Mouse (Mus musculus) midbrain, embryonic 13.5 days (tissue): Measurements from ENCODE around the gene Rrad. TPM values are rescaled to one million over a fixed set of nuclear protein-coding genes. Genes with fewer than 3 reads are reported as not detected.

Experiments
- ATAC-seq: fragments of 200-750 bp; cut with Nextera tagmentation; 2 replicates; pipeline ENCODE4 v1.8.0; 2017; ENCODE audit warnings: mild to moderate bottlenecking, moderate TSS enrichment, moderate library complexity
- H3K27ac ChIP-seq: fragments of 300-500 bp; sonication (generic); 2 replicates; pipeline ENCODE4 v1.5.1; 2015; ENCODE audit warnings: inconsistent platforms, mild to moderate bottlenecking, moderate library complexity
- H3K27me3 ChIP-seq: fragments of 300-500 bp; sonication (generic); 2 replicates; pipeline ENCODE4 v1.6.1; 2015; ENCODE audit warnings: mild to moderate bottlenecking, inconsistent platforms
- H3K36me3 ChIP-seq: fragments of 300-500 bp; sonication (generic); 2 replicates; pipeline ENCODE4 v1.6.1; 2015; ENCODE audit warnings: mild to moderate bottlenecking, inconsistent platforms
- H3K4me1 ChIP-seq: fragments of 300-500 bp; sonication (generic); replicated peaks from 2 replicates; pipeline ENCODE4 v1.6.1; 2015; ENCODE audit warnings: inconsistent platforms
- H3K4me2 ChIP-seq: fragments of 300-500 bp; sonication (generic); replicated peaks from 2 replicates; pipeline ENCODE4 v1.6.1; 2015; ENCODE audit warnings: moderate library complexity, mild to moderate bottlenecking, inconsistent platforms
- H3K4me3 ChIP-seq: fragments of 300-500 bp; sonication (generic); replicated peaks from 2 replicates; pipeline ENCODE4 v1.5.1; 2015; ENCODE audit warnings: mild to moderate bottlenecking, inconsistent platforms
- H3K9ac ChIP-seq: fragments of 300-500 bp; sonication (generic); replicated peaks from 2 replicates; pipeline ENCODE4 v1.6.1; 2015; ENCODE audit warnings: mild to moderate bottlenecking, inconsistent platforms
- H3K9me3 ChIP-seq: fragments of 300-500 bp; sonication (generic); 2 replicates; pipeline ENCODE4 v1.6.1; 2016; ENCODE audit warnings: mild to moderate bottlenecking, inconsistent platforms
- WGBS: fragments of 180-500 bp; shearing (Covaris S2); methylation state at CpG from one replicate; pipeline ENCODE4 v1.1.7; 2015; 5-methylcytosine and 5-hydroxymethylcytosine counted together
- polyA plus RNA-seq: library from polyadenylated mRNA; unstranded; fragments of >200 nt; fragmentation: Nextera tagmentation; extraction: Ambion mirVana; gene quantifications from 2 replicates; pipeline ENCODE4 v1.2.1, GENCODE M21; 2015

Rrad gene
- polyA plus RNA-seq, 1 experiment from 2014 or later = 3.3 TPM

GRCm38 (mm10) chr8:104593536-104594325 lies 37.4 kb downstream of the Rrad start:
- no peaks in the 10 kb centered on the region for H3K9me3 ChIP-seq
- no peaks in the 10 kb centered on the region for H3K27me3 ChIP-seq
- no peak for ATAC-seq
- no peak overlapping the region for H3K4me3 ChIP-seq
- H3K4me1 ChIP-seq = peaks cover 12% of the 10 kb centered on the region
- 96% methylated on average over 31 of the region's 31 CpGs for WGBS
- peaks cover 42% of the 10 kb centered on the region for H3K36me3 ChIP-seq
- no peak overlapping the region for H3K4me2 ChIP-seq
- no peak overlapping the region for H3K27ac ChIP-seq
- no peak overlapping the region for H3K9ac ChIP-seq

- ATAC-seq = no peak
- no peaks in the 10 kb centered on the region for H3K9me3 ChIP-seq
- 68% methylated on average over 6 of the region's 6 CpGs for WGBS
- no peak overlapping the region for H3K27ac ChIP-seq
- H3K36me3 ChIP-seq = peaks cover 38% of the 10 kb centered on the region
- H3K4me2 ChIP-seq = peak overlapping the region; percentile 80
- H3K9ac ChIP-seq = no peak overlapping the region
- peaks cover 12% of the 10 kb centered on the region for H3K4me1 ChIP-seq
- no peaks in the 10 kb centered on the region for H3K27me3 ChIP-seq
- no peak overlapping the region for H3K4me3 ChIP-seq
Measured at GRCm38 (mm10) chr8:104592566-104592965, 38.6 kb downstream of the Rrad start.

GRCm38 (mm10) chr8:104591856-104592255 lies 39.3 kb downstream of the Rrad start:
- H3K9ac ChIP-seq = peak overlapping the region; percentile 81
- H3K4me1 ChIP-seq = peaks cover 12% of the 10 kb centered on the region
- H3K9me3 ChIP-seq = no peaks in the 10 kb centered on the region
- H3K36me3 ChIP-seq = peaks cover 32% of the 10 kb centered on the region
- no peak; the same call in 1 of the 2 replicates for ATAC-seq
- 3% methylated on average over 9 of the region's 9 CpGs for WGBS
- peak overlapping the region; percentile 80 for H3K4me2 ChIP-seq
- H3K4me3 ChIP-seq = peak overlapping the region; percentile 72
- H3K27me3 ChIP-seq = no peaks in the 10 kb centered on the region
- no peak overlapping the region for H3K27ac ChIP-seq

DNA sequence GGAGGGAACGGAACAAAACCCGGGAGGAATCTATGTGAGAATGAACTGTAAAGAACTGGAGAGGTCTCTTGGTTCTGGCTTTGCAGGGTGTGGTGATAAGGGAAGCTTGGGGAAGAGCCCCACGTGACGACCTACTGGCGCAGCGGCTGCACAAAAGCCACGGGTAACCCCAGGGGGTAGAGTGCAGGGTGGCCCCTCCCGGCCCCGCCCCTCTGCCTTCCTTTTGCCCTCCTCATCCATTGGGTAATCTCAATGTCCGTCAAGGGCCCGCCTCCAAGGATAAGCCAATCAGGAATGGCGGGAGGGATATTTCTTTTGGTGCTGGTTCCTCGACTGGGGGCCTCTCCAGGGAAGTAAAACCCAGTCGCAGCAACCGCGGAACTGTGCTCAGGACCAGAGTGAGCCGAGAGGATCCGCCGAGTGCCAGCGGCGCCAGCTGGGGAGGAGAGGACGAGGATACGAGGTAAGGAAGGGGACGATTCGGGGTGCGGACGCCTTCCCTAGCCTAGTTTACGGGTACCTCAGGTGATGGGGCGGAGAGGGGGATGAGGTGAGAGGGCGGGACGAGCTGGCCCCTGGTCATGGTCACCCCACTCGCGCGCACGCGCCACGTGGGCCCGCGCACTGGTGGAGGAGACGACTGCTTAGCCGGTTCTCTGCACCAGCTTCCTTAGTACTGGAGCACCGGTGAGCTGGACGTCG lies 39.8 kb downstream of the Rrad start, which contains the start of gene Pdp2:
TSS of gene Pdp2 (plus strand) at position 319 of the 702 bp plus-strand sequence.
- peak; percentile 98 for ATAC-seq
- peak within 1 kb of the TSS; percentile 81 for H3K9ac ChIP-seq
- peaks cover 27% of the 10 kb centered on the region for H3K36me3 ChIP-seq
- H3K4me1 ChIP-seq = peaks cover 12% of the 10 kb centered on the region
- H3K9me3 ChIP-seq = no peaks in the 10 kb centered on the region
- 1% methylated on average over 44 of the region's 44 CpGs for WGBS
- H3K27ac ChIP-seq = peak within 1 kb of the TSS; percentile 84
- peak within 1 kb of the TSS; percentile 80 for H3K4me2 ChIP-seq
- peak within 1 kb of the TSS; percentile 72 for H3K4me3 ChIP-seq
- no peaks in the 10 kb centered on the region for H3K27me3 ChIP-seq

- no peak for ATAC-seq
- Histone ChIP-seq H3K4me1 (peaks cover 12% of the 10 kb centered on the region), H3K4me2 (no peak overlapping the region), H3K4me3 (no peak overlapping the region), H3K9me3 (no peaks in the 10 kb centered on the region), H3K36me3 (peaks cover 18% of the 10 kb centered on the region), H3K9ac (no peak overlapping the region), H3K27ac (no peak overlapping the region), H3K27me3 (no peaks in the 10 kb centered on the region)
- 92% methylated on average over 3 of the region's 3 CpGs for WGBS
Measured at GRCm38 (mm10) chr8:104590284-104590683, 40.8 kb downstream of the Rrad start.

DNA sequence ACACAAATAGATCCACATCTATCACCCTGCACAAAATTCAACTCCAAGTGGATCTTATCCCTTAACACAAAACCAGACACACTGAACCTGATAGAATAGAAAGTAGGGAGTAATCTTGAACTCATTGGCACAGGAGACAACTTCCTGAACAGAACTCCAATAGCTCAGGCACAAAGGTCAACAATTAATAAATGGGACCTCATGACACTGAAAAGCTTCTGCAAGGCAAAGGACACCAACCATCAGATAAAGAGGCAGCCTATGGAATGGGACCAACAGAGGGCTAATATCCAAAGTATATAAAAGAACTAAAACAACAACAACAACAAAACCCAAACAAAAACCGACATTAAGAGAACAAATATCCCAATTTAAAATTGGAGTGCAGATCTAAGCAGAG lies 46.6 kb downstream of the Rrad start:
- Histone ChIP-seq H3K4me1 (no peaks in the 10 kb centered on the region), H3K27ac (no peak overlapping the region), H3K36me3 (no peaks in the 10 kb centered on the region), H3K27me3 (no peaks in the 10 kb centered on the region), H3K4me3 (no peak overlapping the region), H3K9ac (no peak overlapping the region), H3K9me3 (peaks cover 9% of the 10 kb centered on the region), H3K4me2 (no peak overlapping the region)
- no peak for ATAC-seq
- WGBS = 71% methylated on average over 1 of the region's 1 CpGs

Other genes with a start within 250 kb of the Rrad start
- 1.8 TPM in 2 replicates for gene Cmtm4, start 235.5 kb downstream of the Rrad start, polyA plus RNA-seq
- 120 and 124 TPM in 2 replicates for gene Dync1li2, start 188.3 kb downstream of the Rrad start, polyA plus RNA-seq
- 0.18 and 0.27 TPM in 2 replicates for gene Terb1, start 121.4 kb downstream of the Rrad start, polyA plus RNA-seq
- 107 and 117 TPM in 2 replicates for gene Nae1, start 96.7 kb downstream of the Rrad start, polyA plus RNA-seq
- gene Car7, start 96.6 kb downstream of the Rrad start, polyA plus RNA-seq = 1.7 and 2.2 TPM in 2 replicates
- gene Pdp2, start 39.9 kb downstream of the Rrad start, polyA plus RNA-seq = 17.4 and 19.8 TPM in 2 replicates
- gene Cdh16, start 6.9 kb downstream of the Rrad start, polyA plus RNA-seq = not detected in 2 replicates
- 137 and 141 TPM in 2 replicates for gene Ciao2b, start 10.6 kb upstream of the Rrad start, polyA plus RNA-seq
- gene Ces2a, start 102.7 kb upstream of the Rrad start, polyA plus RNA-seq = not detected in 2 replicates
- gene Ces2b, start 200.2 kb upstream of the Rrad start, polyA plus RNA-seq = 0.13 and 0.23 TPM in 2 replicates
- not detected in 2 replicates for gene Ces2c, start 215.7 kb upstream of the Rrad start, polyA plus RNA-seq